Mouse (Mus musculus): ENCODE measurements around the gene Carns1. TPM values are rescaled to one million over a fixed set of nuclear protein-coding genes. Genes with fewer than 3 reads are reported as not detected.

The Carns1 gene
- polyA plus RNA-seq, 1 experiment from 2014 or later, result 0.89 TPM

Small RNA genes lying within 50 kb of the gene (microRNA-seq; reads per million reads assigned to microRNA genes)
- not detected for gene Gm26115 (ENCODE audit: borderline number of aligned reads)

Other genes starting within 250 kb of the Carns1 start
- gene Aldh3b1, start 245.7 kb downstream of the Carns1 start, polyA plus RNA-seq (2014; fragmentation: Nextera tagmentation; extraction: Ambion mirVana), result 1.7 TPM in 2 replicates
- 14.2 and 16.0 TPM in 2 replicates for gene Unc93b1, start 240.3 kb downstream of the Carns1 start, polyA plus RNA-seq (2014; fragmentation: Nextera tagmentation; extraction: Ambion mirVana)
- not detected in 2 replicates for gene Aldh3b3, start 216.8 kb downstream of the Carns1 start, polyA plus RNA-seq (2014; fragmentation: Nextera tagmentation; extraction: Ambion mirVana)
- gene Aldh3b2, start 203.2 kb downstream of the Carns1 start, polyA plus RNA-seq (2014; fragmentation: Nextera tagmentation; extraction: Ambion mirVana), result 0.48 and 0.70 TPM in 2 replicates
- 12.0 and 14.5 TPM in 2 replicates for gene Acy3, start 188.9 kb downstream of the Carns1 start, polyA plus RNA-seq (2014; fragmentation: Nextera tagmentation; extraction: Ambion mirVana)
- gene Tbx10, start 182.7 kb downstream of the Carns1 start, polyA plus RNA-seq (2014; fragmentation: Nextera tagmentation; extraction: Ambion mirVana), result 1.8 TPM in 2 replicates
- gene Nudt8, start 174.9 kb downstream of the Carns1 start, polyA plus RNA-seq (2014; fragmentation: Nextera tagmentation; extraction: Ambion mirVana), result 30.8 and 32.3 TPM in 2 replicates
- gene Gm49405, start 174.9 kb downstream of the Carns1 start, polyA plus RNA-seq (2014; fragmentation: Nextera tagmentation; extraction: Ambion mirVana), result 1.6 and 2.4 TPM in 2 replicates
- 2.8 and 4.1 TPM in 2 replicates for gene Doc2g, start 172.2 kb downstream of the Carns1 start, polyA plus RNA-seq (2014; fragmentation: Nextera tagmentation; extraction: Ambion mirVana)
- 232 and 234 TPM in 2 replicates for gene Ndufv1, start 162.7 kb downstream of the Carns1 start, polyA plus RNA-seq (2014; fragmentation: Nextera tagmentation; extraction: Ambion mirVana)
- 733 and 765 TPM in 2 replicates for gene Gstp1, start 137.5 kb downstream of the Carns1 start, polyA plus RNA-seq (2014; fragmentation: Nextera tagmentation; extraction: Ambion mirVana)
- gene Gstp2, start 129.5 kb downstream of the Carns1 start, polyA plus RNA-seq (2014; fragmentation: Nextera tagmentation; extraction: Ambion mirVana), result 5.5 and 6.1 TPM in 2 replicates
- 14.6 and 16.7 TPM in 2 replicates for gene Gstp3, start 115.9 kb downstream of the Carns1 start, polyA plus RNA-seq (2014; fragmentation: Nextera tagmentation; extraction: Ambion mirVana)
- 0.51 and 0.52 TPM in 2 replicates for gene Cabp2, start 93.9 kb downstream of the Carns1 start, polyA plus RNA-seq (2014; fragmentation: Nextera tagmentation; extraction: Ambion mirVana)
- gene Cdk2ap2, start 78.3 kb downstream of the Carns1 start, polyA plus RNA-seq (2014; fragmentation: Nextera tagmentation; extraction: Ambion mirVana), result 121 and 135 TPM in 2 replicates
- gene Pitpnm1, start 75.5 kb downstream of the Carns1 start, polyA plus RNA-seq (2014; fragmentation: Nextera tagmentation; extraction: Ambion mirVana), result 7.2 and 8.0 TPM in 2 replicates
- gene Aip, start 49.6 kb downstream of the Carns1 start, polyA plus RNA-seq (2014; fragmentation: Nextera tagmentation; extraction: Ambion mirVana), result 56.2 and 61.8 TPM in 2 replicates
- not detected in 2 replicates for gene Gpr152, start 35.7 kb downstream of the Carns1 start, polyA plus RNA-seq (2014; fragmentation: Nextera tagmentation; extraction: Ambion mirVana)
- gene Cabp4, start 31.4 kb downstream of the Carns1 start, polyA plus RNA-seq (2014; fragmentation: Nextera tagmentation; extraction: Ambion mirVana), result 0.21 TPM in 1 of 2 replicates, not detected in the other
- gene Coro1b, start 26.9 kb downstream of the Carns1 start, polyA plus RNA-seq (2014; fragmentation: Nextera tagmentation; extraction: Ambion mirVana), result 126 and 132 TPM in 2 replicates
- 38.7 and 41.1 TPM in 2 replicates for gene Ptprcap, start 21.9 kb downstream of the Carns1 start, polyA plus RNA-seq (2014; fragmentation: Nextera tagmentation; extraction: Ambion mirVana)
- 41.0 and 53.5 TPM in 2 replicates for gene Rps6kb2, start 12.1 kb downstream of the Carns1 start, polyA plus RNA-seq (2014; fragmentation: Nextera tagmentation; extraction: Ambion mirVana)
- gene Tbc1d10c, start 15.8 kb upstream of the Carns1 start, polyA plus RNA-seq (2014; fragmentation: Nextera tagmentation; extraction: Ambion mirVana), result 3.3 and 3.4 TPM in 2 replicates
- gene Ppp1ca, start 16.6 kb upstream of the Carns1 start, polyA plus RNA-seq (2014; fragmentation: Nextera tagmentation; extraction: Ambion mirVana), result 773 and 809 TPM in 2 replicates
- gene Rad9a, start 26.2 kb upstream of the Carns1 start, polyA plus RNA-seq (2014; fragmentation: Nextera tagmentation; extraction: Ambion mirVana), result 35.7 and 38.8 TPM in 2 replicates
- 1.9 and 2.4 TPM in 2 replicates for gene Clcf1, start 38.8 kb upstream of the Carns1 start, polyA plus RNA-seq (2014; fragmentation: Nextera tagmentation; extraction: Ambion mirVana)
- not detected in 2 replicates for gene AC109138.7, start 38.9 kb upstream of the Carns1 start, polyA plus RNA-seq (2014; fragmentation: Nextera tagmentation; extraction: Ambion mirVana)
- 22.1 and 24.9 TPM in 2 replicates for gene Pold4, start 56.4 kb upstream of the Carns1 start, polyA plus RNA-seq (2014; fragmentation: Nextera tagmentation; extraction: Ambion mirVana)
- gene Ssh3, start 93.7 kb upstream of the Carns1 start, polyA plus RNA-seq (2014; fragmentation: Nextera tagmentation; extraction: Ambion mirVana), result 3.2 and 3.3 TPM in 2 replicates
- gene Ankrd13d, start 107.7 kb upstream of the Carns1 start, polyA plus RNA-seq (2014; fragmentation: Nextera tagmentation; extraction: Ambion mirVana), result 2.9 and 3.2 TPM in 2 replicates
- gene Grk2, start 130.7 kb upstream of the Carns1 start, polyA plus RNA-seq (2014; fragmentation: Nextera tagmentation; extraction: Ambion mirVana), result 22.1 and 23.1 TPM in 2 replicates
- 39.8 and 40.2 TPM in 2 replicates for gene Kdm2a, start 222.8 kb upstream of the Carns1 start, polyA plus RNA-seq (2014; fragmentation: Nextera tagmentation; extraction: Ambion mirVana)